Mouse (Mus musculus): ENCODE measurements around the gene Hes3. TPM values are rescaled to one million over a fixed set of nuclear protein-coding genes. Genes with fewer than 3 reads are reported as not detected.

Hes3 gene
- total RNA-seq, 2 experiments from 2014 or later, result not detected

GRCm38 (mm10) chr4:152262187-152262586 is 29.3 kb downstream of the Hes3 start:
- no peak for DNase-seq (ENCODE audit: low spot score in 2 of 2)

DNA sequence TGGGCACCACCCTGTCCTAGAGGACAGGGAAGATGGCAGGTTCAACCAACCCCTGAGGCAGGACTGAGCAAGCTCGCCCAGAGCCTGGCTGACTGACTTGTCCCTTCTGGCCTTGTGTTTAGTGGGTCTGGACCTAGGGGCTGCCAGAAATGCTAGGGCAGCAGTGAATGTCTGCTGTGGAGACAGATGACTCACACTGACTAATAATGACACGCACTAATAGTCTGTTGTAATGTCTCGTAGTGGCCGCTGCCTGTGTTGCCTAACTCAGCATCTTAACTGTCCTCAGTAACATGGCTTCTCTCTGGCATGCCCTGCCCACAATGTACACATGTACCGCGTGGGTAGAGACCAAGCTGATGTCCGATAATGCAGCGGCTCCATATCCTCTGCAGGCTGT is 31.0 kb downstream of the Hes3 start:
- DNase-seq (ENCODE audit: low spot score in 2 of 2), result no peak

GRCm38 (mm10) chr4:152257070-152257469 is 34.4 kb downstream of the Hes3 start:
- DNase-seq (ENCODE audit: low spot score in 2 of 2), result peak; percentile 68 to 77

DNA sequence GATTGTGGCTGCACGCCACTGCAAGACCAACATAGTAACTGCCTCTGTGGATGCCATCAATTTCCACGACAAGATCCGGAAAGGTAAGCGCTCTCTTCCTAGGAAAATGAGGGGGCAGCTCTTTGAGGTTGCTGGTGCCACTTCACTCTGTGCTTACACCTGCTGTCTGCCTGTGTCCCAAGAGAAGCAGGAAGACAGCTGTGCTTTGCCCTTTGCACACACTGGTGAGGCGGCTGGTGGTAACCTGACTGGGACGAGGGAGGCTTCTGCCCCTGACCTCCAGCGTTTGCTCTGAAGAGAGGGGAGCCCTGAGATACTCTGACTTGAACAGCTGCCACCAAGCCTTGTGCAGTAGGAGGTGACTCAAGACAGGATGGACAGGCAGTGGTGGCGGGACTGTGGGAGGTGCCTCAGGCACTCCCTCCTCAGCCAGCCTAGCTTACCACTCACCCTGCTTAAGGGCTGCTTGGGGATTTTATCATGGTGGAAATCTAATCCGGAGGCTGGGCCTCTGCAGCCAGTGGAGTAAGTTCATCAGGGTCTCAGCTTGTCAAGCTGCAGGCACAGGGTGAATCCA is 38.2 kb downstream of the Hes3 start:
- no peak for DNase-seq (ENCODE audit: low spot score in 2 of 2)

DNA sequence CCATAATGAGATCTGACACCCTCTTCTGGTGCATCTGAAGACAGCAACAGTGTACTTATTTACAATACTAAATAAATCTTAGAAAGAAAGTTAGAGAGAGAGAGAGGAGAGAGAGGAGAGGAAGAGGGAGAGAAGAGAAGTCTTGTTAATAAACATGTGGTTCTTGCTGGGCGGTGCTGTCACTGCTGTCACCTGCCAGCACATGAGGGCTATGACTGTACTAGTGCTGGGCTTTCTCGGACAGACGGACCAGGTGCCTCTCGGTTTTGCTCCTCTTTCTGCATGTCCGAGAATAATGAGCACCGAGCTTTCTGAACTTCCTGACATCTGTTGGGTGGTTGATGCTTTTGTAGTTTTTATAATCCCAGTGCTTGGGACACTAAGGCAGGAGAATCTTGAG is 40.8 kb downstream of the Hes3 start:
- no peak for DNase-seq (ENCODE audit: low spot score in 2 of 2)

- no peak for DNase-seq (ENCODE audit: low spot score in 2 of 2)
These were observed 44.3 kb downstream of the Hes3 start for GRCm38 (mm10) chr4:152247195-152247594.

DNA sequence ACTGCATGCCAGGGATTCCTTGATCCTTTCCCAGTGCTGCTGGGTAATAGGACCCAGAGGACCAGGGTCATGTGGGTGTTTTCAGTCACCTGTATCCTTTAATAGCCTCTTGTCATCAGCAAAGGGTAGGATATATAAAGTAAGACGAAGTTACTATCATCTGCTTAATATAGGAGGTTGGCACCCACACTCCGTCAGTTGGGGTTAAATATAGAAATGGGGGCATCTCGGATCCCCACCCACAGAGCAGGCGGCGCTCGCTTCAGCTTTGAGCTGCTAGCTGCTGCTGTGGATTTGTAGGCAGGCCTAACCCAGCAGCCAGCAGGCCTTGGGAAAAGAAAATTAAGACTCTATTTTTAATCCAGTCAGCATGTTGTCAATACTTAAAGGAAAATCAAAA is 45.5 kb downstream of the Hes3 start:
- peak; percentile 42 to 61 for DNase-seq (ENCODE audit: low spot score in 2 of 2)

DNA sequence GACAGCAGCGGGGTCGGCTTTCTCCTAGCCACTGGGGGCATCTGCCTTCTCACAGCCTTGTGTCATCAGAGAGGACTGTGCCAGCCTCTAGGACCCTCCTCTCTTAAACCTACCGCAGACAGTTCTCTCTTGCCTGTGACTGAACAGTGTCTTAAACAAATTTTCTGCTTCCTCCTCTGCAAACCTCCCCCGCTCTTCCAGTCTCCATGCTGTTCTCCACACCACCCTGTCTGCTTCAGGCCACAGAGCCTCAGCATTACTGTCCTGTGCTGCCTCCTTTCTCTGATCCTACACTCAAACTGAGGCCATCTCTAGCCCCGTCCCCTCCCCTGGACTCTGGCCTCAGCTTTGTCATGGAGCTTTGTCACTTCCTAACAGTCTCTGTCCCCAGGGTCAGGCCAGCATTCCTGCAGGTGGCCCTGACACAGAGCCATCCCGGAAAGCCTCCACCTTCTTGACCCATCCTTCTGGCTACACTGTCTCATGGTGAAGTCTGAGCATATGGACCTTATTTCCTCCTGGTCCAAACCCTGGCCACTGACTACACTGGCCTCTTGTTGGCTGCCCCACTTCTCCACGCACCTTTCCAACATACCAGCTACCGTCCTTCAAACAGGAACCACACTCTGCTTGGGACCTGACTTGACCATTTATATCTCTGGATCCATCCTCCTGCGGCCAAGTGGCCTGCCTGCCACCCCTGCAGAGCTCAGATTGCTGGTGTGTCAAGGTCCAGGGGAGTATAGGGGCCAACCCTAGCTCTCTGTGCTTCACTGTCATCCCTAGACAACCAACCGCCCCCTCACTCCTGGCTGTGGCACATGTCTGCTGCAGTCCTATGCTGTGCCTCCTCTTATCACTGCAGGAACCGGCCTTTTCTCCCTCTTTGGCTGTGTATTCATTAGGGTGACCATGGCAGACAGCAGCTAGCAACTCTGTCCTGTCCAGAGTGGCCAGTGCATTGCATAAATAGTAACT is 46.6 kb downstream of the Hes3 start:
- no peak for DNase-seq (ENCODE audit: low spot score in 2 of 2)

DNA sequence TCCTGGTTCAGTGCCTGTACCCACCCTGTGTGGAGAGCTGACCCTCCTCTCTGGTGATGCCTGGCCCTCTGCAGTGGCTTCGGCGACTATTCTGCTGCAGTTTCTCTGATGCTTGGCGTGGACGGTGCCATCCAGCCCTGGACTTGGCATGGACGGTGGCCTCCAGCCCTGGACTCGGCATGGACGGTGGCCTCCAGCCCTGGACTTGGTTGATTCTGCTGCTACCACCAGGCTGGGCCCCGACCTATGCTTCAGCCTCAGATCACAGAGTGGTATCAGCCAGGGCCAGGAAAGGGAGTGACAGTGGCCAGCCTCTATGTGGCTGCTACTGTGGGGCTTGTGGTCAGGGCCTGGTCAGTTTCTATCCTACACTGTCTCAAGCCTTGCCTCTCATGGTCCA is 47.5 kb downstream of the Hes3 start:
- no peak for DNase-seq (ENCODE audit: low spot score in 2 of 2)

DNA sequence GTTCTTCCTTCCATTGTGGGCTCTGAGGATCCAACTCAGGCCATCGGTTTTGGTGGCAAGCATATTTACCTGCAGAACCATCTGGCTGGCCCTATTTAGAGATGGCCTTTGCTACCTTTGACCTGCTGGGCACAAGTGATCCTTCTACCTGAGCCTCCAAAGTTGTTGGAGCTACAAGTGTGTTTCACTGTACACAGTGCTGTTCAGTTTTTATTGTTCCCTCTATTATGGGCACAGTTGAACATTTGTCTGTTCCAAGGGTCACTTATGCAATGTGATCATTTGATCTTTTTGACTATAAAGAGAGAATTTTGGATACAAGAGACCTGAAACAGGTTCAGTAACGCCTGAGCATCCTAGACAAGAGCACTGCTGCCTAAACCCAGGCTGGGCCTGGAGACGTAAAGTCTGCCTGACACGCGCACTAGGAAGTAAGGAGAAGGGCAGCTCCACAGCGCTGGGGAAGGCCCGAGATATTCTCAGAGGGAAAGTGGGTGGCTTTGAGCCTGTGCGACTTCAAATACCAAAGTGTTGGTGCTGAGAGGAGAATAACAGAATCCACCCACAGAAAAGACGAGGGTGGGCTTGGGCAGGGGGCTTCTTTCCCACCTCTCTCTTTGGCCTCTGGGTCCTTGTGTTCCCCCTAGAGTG is 48.1 kb downstream of the Hes3 start:
- no peak for DNase-seq (ENCODE audit: low spot score in 2 of 2)

GRCm38 (mm10) chr4:152239974-152240373 is 51.5 kb downstream of the Hes3 start:
- no peak for DNase-seq (ENCODE audit: low spot score in 2 of 2)

Other genes with a start within 250 kb of the Hes3 start
- gene Plekhg5, start 219.2 kb downstream of the Hes3 start, total RNA-seq (2021), result 100 to 1,000 TPM; 106 to 115 TPM
- gene Tnfrsf25, start 175.7 kb downstream of the Hes3 start, total RNA-seq (2021), result 10 to 100 TPM; 17.7 to 25.6 TPM
- under 1 TPM; 0.57 to 0.94 TPM for gene Espn, start 139.3 kb downstream of the Hes3 start, total RNA-seq (2021)
- gene Hes2, start 132.8 kb downstream of the Hes3 start, total RNA-seq (2021), result not detected
- 100 to 1,000 TPM; 352 to 388 TPM for gene Acot7, start 113.5 kb downstream of the Hes3 start, total RNA-seq (2021)
- 10 to 100 TPM in 1 of 2 experiments, 1 to 10 TPM in 1; 8.9 to 14.4 TPM for gene Gpr153, start 17.4 kb downstream of the Hes3 start, total RNA-seq (2021)
- gene Icmt, start 5.6 kb upstream of the Hes3 start, total RNA-seq (2021), result 10 to 100 TPM; 33.8 to 34.6 TPM
- gene Rnf207, start 27.3 kb upstream of the Hes3 start, total RNA-seq (2021), result 1 to 10 TPM; 2.6 to 6.0 TPM
- 100 to 1,000 TPM; 227 to 233 TPM for gene Rpl22, start 34.1 kb upstream of the Hes3 start, total RNA-seq (2021)
- gene Chd5, start 47.0 kb upstream of the Hes3 start, total RNA-seq (2021), result 100 to 1,000 TPM; 140 to 154 TPM
- 10 to 100 TPM; 24.0 to 25.1 TPM for gene Nphp4, start 185.0 kb upstream of the Hes3 start, total RNA-seq (2021)
- 100 to 1,000 TPM; 423 to 447 TPM for gene Kcnab2, start 186.2 kb upstream of the Hes3 start, total RNA-seq (2021)